Mouse (Mus musculus) liver, embryonic 15.5 days (tissue): ENCODE results near the gene Hprt. TPM values are rescaled to one million over a fixed set of nuclear protein-coding genes. Genes with fewer than 3 reads are reported as not detected.
A peak's percentile ranks its signal among the peaks of the same experiment; 100 is the strongest.

Source experiments
- ATAC-seq: fragments of 200-750 bp; cut with Nextera tagmentation; 2 replicates; pipeline ENCODE4 v1.8.0; 2017; ENCODE audit warnings: moderate number of reproducible peaks, mild to moderate bottlenecking, moderate library complexity; ENCODE audit not compliant: insufficient read depth
- H3K27ac ChIP-seq: fragments of 300-500 bp; sonication (generic); replicated peaks from 2 replicates; pipeline ENCODE4 v1.5.1; 2015; ENCODE audit warnings: mild to moderate bottlenecking, inconsistent platforms
- H3K27me3 ChIP-seq: fragments of 300-500 bp; sonication (generic); 2 replicates; pipeline ENCODE4 v1.6.1; 2015; ENCODE audit warnings: mild to moderate bottlenecking, inconsistent platforms
- H3K36me3 ChIP-seq: fragments of 300-500 bp; sonication (generic); replicated peaks from 2 replicates; pipeline ENCODE4 v1.6.1; 2015; ENCODE audit warnings: moderate library complexity, mild to moderate bottlenecking, inconsistent platforms
- H3K4me1 ChIP-seq: fragments of 300-500 bp; sonication (generic); replicated peaks from 2 replicates; pipeline ENCODE4 v1.6.1; 2015; ENCODE audit warnings: inconsistent platforms
- H3K4me2 ChIP-seq: fragments of 300-500 bp; sonication (generic); 2 replicates; pipeline ENCODE4 v1.6.1; 2015; ENCODE audit warnings: moderate library complexity, mild to moderate bottlenecking, inconsistent platforms
- H3K4me3 ChIP-seq: fragments of 300-500 bp; sonication (generic); replicated peaks from 2 replicates; pipeline ENCODE4 v1.5.1; 2015; ENCODE audit warnings: mild to moderate bottlenecking, inconsistent platforms
- H3K9ac ChIP-seq: fragments of 300-500 bp; sonication (generic); 2 replicates; pipeline ENCODE4 v1.6.1; 2015; ENCODE audit warnings: moderate library complexity, mild to moderate bottlenecking, inconsistent platforms
- H3K9me3 ChIP-seq: fragments of 300-500 bp; sonication (generic); replicated peaks from 2 replicates; pipeline ENCODE4 v1.6.1; 2016; ENCODE audit warnings: inconsistent platforms
- WGBS: fragments of 180-500 bp; shearing (Covaris S2); methylation state at CpG from one replicate; pipeline ENCODE4 v1.1.7; 2015; ENCODE audit warnings: mixed read lengths; ENCODE audit not compliant: insufficient replicate concordance; 5-methylcytosine and 5-hydroxymethylcytosine counted together
- microRNA counts: library from miRNA; unstranded; fragments of <30 nt; microRNA quantifications from one replicate; lab custom pipeline; 2016
- microRNA-seq: library from miRNA; unstranded; fragments of <30 nt; microRNA quantifications from one replicate; pipeline ENCODE4, GENCODE M21; 2016
- polyA plus RNA-seq: library from polyadenylated mRNA; unstranded; fragments of >200 nt; fragmentation: Nextera tagmentation; extraction: Ambion mirVana; gene quantifications from 2 replicates; pipeline ENCODE4 v1.2.1, GENCODE M21; 2015

Hprt gene
- polyA plus RNA-seq, 1 experiment from 2014 or later, result 181 TPM

DNA sequence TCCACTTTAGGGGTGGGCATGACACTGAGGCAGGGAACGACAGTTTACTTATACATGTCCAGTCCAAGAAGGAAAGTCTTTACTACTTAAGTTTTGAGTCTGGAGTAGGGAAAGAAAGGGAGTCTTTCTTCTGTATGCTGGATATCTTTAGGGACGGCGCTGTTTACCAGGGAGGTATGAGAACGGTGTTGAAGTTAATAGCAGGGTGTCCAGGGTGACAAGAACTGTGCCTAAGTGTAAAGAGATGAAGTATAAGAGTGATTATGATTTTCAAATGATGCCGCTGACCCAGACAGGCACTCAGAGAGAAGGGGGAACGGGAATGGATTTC lies 69.8 kb downstream of the Hprt start:
- peak overlapping the region; percentile 68 for H3K4me3 ChIP-seq
- H3K27me3 ChIP-seq, result peaks cover 44% of the 10 kb centered on the region
- no peaks in the 10 kb centered on the region for H3K9me3 ChIP-seq
- H3K4me2 ChIP-seq, result peak overlapping the region; percentile 88
- WGBS, result 32% methylated on average over 6 of the region's 6 CpGs
- peak overlapping the region; percentile 65; the same call in 1 of the 2 replicates for H3K9ac ChIP-seq
- H3K4me1 ChIP-seq, result peaks cover 18% of the 10 kb centered on the region
- no peaks in the 10 kb centered on the region for H3K36me3 ChIP-seq
- peak overlapping the region; percentile 14; the same call in 1 of the 2 replicates for H3K27ac ChIP-seq
- no peak for ATAC-seq

DNA sequence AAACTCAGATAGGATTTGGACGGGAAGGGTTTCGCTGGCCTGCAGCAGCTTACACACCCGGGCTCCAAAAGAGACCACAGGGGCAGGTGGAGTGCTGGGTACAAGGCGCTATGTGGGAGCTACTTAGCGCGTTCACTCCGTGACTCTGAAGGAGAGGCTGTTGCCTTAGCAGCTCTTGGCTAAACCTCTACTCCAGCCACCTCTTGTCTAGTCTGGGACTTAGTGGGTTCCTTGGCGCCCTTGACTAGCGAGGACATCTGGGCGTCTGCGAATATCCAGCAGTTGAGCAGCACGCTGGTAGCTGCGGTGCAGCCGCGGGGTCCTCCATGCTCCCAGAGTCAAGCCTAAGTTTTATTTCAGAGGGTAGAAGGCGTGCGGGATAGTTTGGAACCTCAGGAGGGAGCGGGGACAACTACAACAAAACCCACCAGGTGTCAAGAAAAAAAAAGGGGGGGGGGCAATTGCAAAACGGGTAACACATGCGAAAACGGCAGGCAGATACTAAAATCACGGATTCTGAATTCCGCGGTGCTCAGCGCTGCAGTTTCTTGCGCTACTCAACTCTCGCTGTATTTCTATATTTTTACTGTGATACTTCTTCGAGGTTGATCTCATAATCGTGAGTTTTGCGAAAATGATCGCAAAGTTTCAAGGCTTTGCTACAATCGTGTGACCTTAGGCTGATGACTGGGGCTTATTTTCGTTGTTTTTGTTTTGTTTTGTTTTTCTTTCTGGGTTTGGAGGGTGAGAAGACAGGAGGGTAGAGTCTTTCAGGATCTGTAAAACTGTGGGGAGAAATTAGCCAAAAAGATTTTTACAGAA lies 70.7 kb downstream of the Hprt start:
- Histone ChIP-seq H3K9me3 (no peaks in the 10 kb centered on the region), H3K4me2 (peak overlapping the region; percentile 88), H3K4me3 (peak overlapping the region; percentile 17), H3K36me3 (no peaks in the 10 kb centered on the region), H3K4me1 (peaks cover 16% of the 10 kb centered on the region), H3K27me3 (peaks cover 44% of the 10 kb centered on the region), H3K9ac (no peak overlapping the region), H3K27ac (no peak overlapping the region)
- 12% methylated on average over 33 of the region's 33 CpGs for WGBS
- ATAC-seq, result no peak

DNA sequence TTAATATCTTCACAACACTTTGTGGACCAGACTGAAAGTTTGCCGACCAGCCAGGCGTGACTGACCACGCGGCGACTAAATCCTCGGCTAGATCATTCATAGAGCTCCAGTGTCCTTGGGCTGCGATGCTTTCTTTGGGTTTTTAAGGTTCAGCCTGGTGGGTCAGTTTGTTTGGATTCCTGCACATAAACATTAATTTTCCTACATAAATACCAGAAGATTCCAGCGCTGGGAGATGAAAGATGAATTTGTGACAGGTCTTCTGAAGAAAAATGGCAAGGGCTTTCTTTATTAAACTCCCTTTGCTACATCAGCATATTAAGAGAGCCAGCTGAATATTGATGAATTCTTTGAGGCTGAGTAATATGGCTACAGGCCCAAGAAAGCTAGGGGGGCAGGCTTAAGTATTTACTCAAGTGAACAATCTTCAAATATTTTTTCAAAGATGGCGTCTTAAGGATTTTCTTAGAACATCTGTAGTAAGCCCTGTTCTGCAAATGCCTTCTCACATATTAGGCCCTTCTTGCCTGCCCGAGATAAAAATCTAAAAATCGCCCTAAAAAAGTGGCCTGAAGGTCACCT lies 71.6 kb downstream of the Hprt start:
- H3K9ac ChIP-seq, result no peak overlapping the region
- H3K27me3 ChIP-seq, result peaks cover 44% of the 10 kb centered on the region
- no peaks in the 10 kb centered on the region for H3K9me3 ChIP-seq
- no peak for ATAC-seq
- H3K4me3 ChIP-seq, result no peak overlapping the region
- H3K27ac ChIP-seq, result no peak overlapping the region
- H3K4me1 ChIP-seq, result peaks cover 16% of the 10 kb centered on the region
- 35% methylated on average over 11 of the region's 11 CpGs for WGBS
- peak overlapping the region; percentile 88; the same call in 1 of the 2 replicates for H3K4me2 ChIP-seq
- H3K36me3 ChIP-seq, result no peaks in the 10 kb centered on the region

DNA sequence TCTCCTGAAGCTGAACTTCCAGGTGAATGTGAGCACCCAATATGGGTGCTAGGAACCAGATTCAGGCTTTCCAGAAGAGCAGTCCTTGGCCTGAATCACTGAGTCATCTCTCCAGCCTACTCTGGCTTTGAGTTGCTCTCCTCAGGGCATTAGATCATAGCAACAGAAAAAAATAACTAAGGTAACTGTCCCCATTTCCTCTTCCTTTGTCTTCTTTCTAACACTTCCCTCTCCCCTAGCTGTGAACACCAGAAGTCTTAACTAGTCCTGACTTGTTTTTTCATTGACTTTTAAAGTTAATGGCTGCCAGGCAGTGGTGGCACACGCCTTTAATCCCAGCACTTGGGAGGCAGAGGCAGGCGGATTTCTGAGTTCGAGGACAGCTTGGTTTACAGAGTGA lies 76.5 kb downstream of the Hprt start:
- H3K9ac ChIP-seq, result no peak overlapping the region
- H3K27ac ChIP-seq, result no peak overlapping the region
- ATAC-seq, result no peak
- 68% methylated on average over 3 of the region's 3 CpGs for WGBS
- no peaks in the 10 kb centered on the region for H3K9me3 ChIP-seq
- H3K36me3 ChIP-seq, result no peaks in the 10 kb centered on the region
- H3K4me2 ChIP-seq, result no peak overlapping the region
- H3K4me3 ChIP-seq, result no peak overlapping the region
- H3K4me1 ChIP-seq, result no peaks in the 10 kb centered on the region
- peaks cover 21% of the 10 kb centered on the region for H3K27me3 ChIP-seq

MicroRNAs encoded within 50 kb of the gene (microRNA counts, 519-probe panel; counts per million panel counts)
- microRNA mmu-miR-322 (lab: Ali Mortazavi, UCI) (4,033 counts per million, percentile 83 among the panel's probes with 10 or more counts), microRNA mmu-miR-351 (lab: Ali Mortazavi, UCI) (1,787 counts per million, percentile 14 among the panel's probes with 10 or more counts), microRNA mmu-miR-450a-3p (lab: Ali Mortazavi, UCI) (not detected), microRNA mmu-miR-450a-5p (lab: Ali Mortazavi, UCI) (4,025 counts per million, percentile 82 among the panel's probes with 10 or more counts), microRNA mmu-miR-450b-3p (lab: Ali Mortazavi, UCI) (2,205 counts per million, percentile 32 among the panel's probes with 10 or more counts), microRNA mmu-miR-450b-5p (lab: Ali Mortazavi, UCI) (not detected), microRNA mmu-miR-503 (lab: Ali Mortazavi, UCI) (1,320 counts per million, percentile 6 among the panel's probes with 10 or more counts), microRNA mmu-miR-542-3p (lab: Ali Mortazavi, UCI) (2,303 counts per million, percentile 37 among the panel's probes with 10 or more counts), microRNA mmu-miR-542-5p (lab: Ali Mortazavi, UCI) (2,959 counts per million, percentile 59 among the panel's probes with 10 or more counts)

Small RNA genes within 50 kb of the gene (microRNA-seq; reads per million reads assigned to microRNA genes)
- gene Mir322 (29,247 reads per million, percentile 98 among the genes with 10 or more reads in this experiment), gene Mir351 (3,861 reads per million, percentile 88 among the genes with 10 or more reads in this experiment), gene Mir450-1 (39.6 reads per million, percentile 43 among the genes with 10 or more reads in this experiment), gene Mir450-2 (14.0 reads per million, percentile 31 among the genes with 10 or more reads in this experiment), gene Mir450b (294 reads per million, percentile 64 among the genes with 10 or more reads in this experiment), gene Mir503 (669 reads per million, percentile 72 among the genes with 10 or more reads in this experiment), gene Mir542 (835 reads per million, percentile 74 among the genes with 10 or more reads in this experiment)

Other genes with a start within 250 kb of the Hprt start
- 0.10 and 0.12 TPM in 2 replicates for gene Ccdc160, start 196.9 kb upstream of the Hprt start, polyA plus RNA-seq
- gene Phf6, start 75.9 kb upstream of the Hprt start, polyA plus RNA-seq, result 7.6 and 8.6 TPM in 2 replicates